Mouse (Mus musculus) T-cell, adult 2 months (primary cell): ENCODE results near the gene Rrh.
A peak's percentile ranks its signal among the peaks of the same experiment; 100 is the strongest.

Experiments used
- DNase-seq: peaks from one replicate; pipeline ENCODE4 v3.0.0; 2022; ENCODE audit warnings: low spot score

Gene Rrh

GRCm38 (mm10) chr3:129822206-129822775 lies at the start of gene Rrh:
TSS of gene Rrh (minus strand) at chr3:129822587.
- no peak for DNase-seq

GRCm38 (mm10) chr3:129863698-129864097 lies 41.3 kb upstream of the Rrh start:
- peak; percentile 46 for DNase-seq

- DNase-seq, result no peak
Measured at GRCm38 (mm10) chr3:129862592-129862991, 40.2 kb upstream of the Rrh start.

- DNase-seq, result no peak
Measured at GRCm38 (mm10) chr3:129846846-129847245, 24.5 kb upstream of the Rrh start.

- no peak for DNase-seq
Measured at GRCm38 (mm10) chr3:129845868-129846267, 23.5 kb upstream of the Rrh start.

GRCm38 (mm10) chr3:129838017-129838416 lies 15.6 kb upstream of the Rrh start:
- no peak for DNase-seq

- no peak for DNase-seq
Measured at GRCm38 (mm10) chr3:129836965-129837364, 14.6 kb upstream of the Rrh start.

GRCm38 (mm10) chr3:129836051-129836697 lies 13.8 kb upstream of the Rrh start:
- no peak for DNase-seq

- no peak for DNase-seq
Measured at GRCm38 (mm10) chr3:129835388-129835934, 13.1 kb upstream of the Rrh start, which contains the start of gene Cfi. TSS of gene Cfi (plus strand) at chr3:129835884.

- DNase-seq, result peak; percentile 94
Measured at GRCm38 (mm10) chr3:129831035-129831568, 8.7 kb upstream of the Rrh start, which contains the start of gene Gar1. TSS of gene Gar1 (minus strand) at chr3:129831396.

GRCm38 (mm10) chr3:129830626-129831025 lies 8.2 kb upstream of the Rrh start:
- DNase-seq, result peak; percentile 56

GRCm38 (mm10) chr3:129827691-129828090 lies 5.3 kb upstream of the Rrh start:
- DNase-seq, result no peak

- DNase-seq, result no peak
Measured at GRCm38 (mm10) chr3:129826691-129827090, 4.3 kb upstream of the Rrh start.

- no peak for DNase-seq
Measured at GRCm38 (mm10) chr3:129824891-129825290, 2.5 kb upstream of the Rrh start.

- DNase-seq, result no peak
Measured at GRCm38 (mm10) chr3:129824146-129824545, 1.8 kb upstream of the Rrh start.

GRCm38 (mm10) chr3:129823293-129823692 lies 906 bp upstream of the Rrh start:
- DNase-seq, result peak; percentile 32

- no peak for DNase-seq
Measured at GRCm38 (mm10) chr3:129821736-129822135, 651 bp downstream of the Rrh start.

GRCm38 (mm10) chr3:129820847-129821246 lies 1.5 kb downstream of the Rrh start:
- DNase-seq, result no peak

- no peak for DNase-seq
Measured at GRCm38 (mm10) chr3:129803765-129804164, 18.6 kb downstream of the Rrh start, which contains the start of gene Lrit3. TSS of gene Lrit3 (minus strand) at chr3:129804030.

GRCm38 (mm10) chr3:129799011-129799410 lies 23.4 kb downstream of the Rrh start:
- no peak for DNase-seq

GRCm38 (mm10) chr3:129798551-129798950 lies 23.8 kb downstream of the Rrh start:
- no peak for DNase-seq

- DNase-seq, result no peak
Measured at GRCm38 (mm10) chr3:129797341-129797740, 25.0 kb downstream of the Rrh start.

- no peak for DNase-seq
Measured at GRCm38 (mm10) chr3:129793801-129794200, 28.6 kb downstream of the Rrh start.
